Mouse (Mus musculus): ENCODE results near the gene Kcnb1. TPM values are rescaled to one million over a fixed set of nuclear protein-coding genes. Genes with fewer than 3 reads are reported as not detected.
A peak's percentile ranks its signal among the peaks of the same experiment; 100 is the strongest.

Kcnb1 gene
- polyA plus RNA-seq (2016; fragmentation: Nextera tagmentation; extraction: Ambion mirVana) = 0.24 and 0.30 TPM in 2 replicates

GRCm38 (mm10) chr2:167190076-167190399 lies at the start of gene Kcnb1:
Kcnb1 (minus strand) TSS chr2:167190155.
- ATAC-seq (ENCODE audit: insufficient number of reproducible peaks, low FRiP score) = peak; percentile 22; the same call in 1 of the 2 replicates
- under 1% methylated on average over 41 of the region's 41 CpGs for WGBS
- H3K4me2 ChIP-seq = peak within 1 kb of the TSS; percentile 90
- H3K27me3 ChIP-seq (replicated peaks) = peaks cover 66% of the 10 kb centered on the region
- H3K4me1 ChIP-seq (replicated peaks) = peaks cover 14% of the 10 kb centered on the region
- no peak within 1 kb of the TSS for H3K27ac ChIP-seq (ENCODE audit: poor library complexity, severe bottlenecking)
- no peaks in the 10 kb centered on the region for H3K36me3 ChIP-seq
- no peaks in the 10 kb centered on the region for H3K9me3 ChIP-seq (replicated peaks)
- H3K9ac ChIP-seq = peak within 1 kb of the TSS; percentile 60
- H3K4me3 ChIP-seq = peak within 1 kb of the TSS; percentile 58

DNA sequence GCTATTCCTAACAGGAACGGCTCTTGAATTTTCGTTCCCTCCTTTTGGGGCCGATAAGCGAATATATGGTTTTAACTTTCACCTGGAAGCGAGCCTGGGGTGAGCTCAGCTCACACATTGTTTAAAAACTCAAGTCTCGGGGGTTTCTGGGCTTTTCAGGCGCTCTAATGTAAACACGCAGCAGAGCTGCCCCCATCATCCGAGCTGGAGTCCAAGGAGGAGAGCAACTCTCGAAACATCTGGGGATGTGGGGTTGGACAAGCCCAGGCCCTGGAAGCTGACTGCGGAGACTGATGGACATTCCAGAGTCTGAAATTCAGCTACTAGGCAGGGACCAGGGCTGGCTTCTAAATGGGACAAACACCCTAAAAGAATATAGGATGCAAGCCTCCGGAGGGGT lies 49.3 kb upstream of the Kcnb1 start:
- Histone ChIP-seq H3K4me3 (peak overlapping the region; percentile 52), H3K9ac (peak overlapping the region; percentile 81; the same call in 1 of the 2 replicates), H3K4me2 (peak overlapping the region; percentile 90), H3K36me3 (no peaks in the 10 kb centered on the region), H3K27ac (ENCODE audit: poor library complexity, severe bottlenecking) (peak overlapping the region; percentile 34; the same call in 1 of the 2 replicates), H3K27me3 (replicated peaks) (peaks cover 8% of the 10 kb centered on the region; the same call in 1 of the 2 replicates), H3K9me3 (replicated peaks) (no peaks in the 10 kb centered on the region), H3K4me1 (replicated peaks) (peaks cover 19% of the 10 kb centered on the region)
- 38% methylated on average over 12 of the region's 12 CpGs for WGBS
- no peak for ATAC-seq (ENCODE audit: insufficient number of reproducible peaks, low FRiP score)

DNA sequence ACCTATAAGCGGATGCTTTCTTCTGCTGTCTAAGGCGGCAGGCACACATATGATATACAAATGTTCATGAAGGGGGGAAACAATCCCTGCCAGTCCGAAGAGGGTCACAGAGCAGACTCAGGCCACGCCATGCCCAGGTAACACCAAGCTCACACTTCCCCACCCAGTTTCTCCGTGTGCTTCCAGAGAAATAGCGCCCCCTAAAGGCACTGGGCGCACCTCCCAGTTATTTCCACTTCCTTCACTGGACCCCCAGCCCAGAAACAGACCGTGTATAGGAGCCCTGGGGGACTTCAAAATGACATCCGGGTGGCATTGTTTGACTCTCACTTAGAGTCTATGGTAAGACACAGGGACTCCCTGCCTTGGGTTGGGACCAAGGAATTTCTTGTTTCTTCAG lies 47.3 kb upstream of the Kcnb1 start:
- ATAC-seq (ENCODE audit: insufficient number of reproducible peaks, low FRiP score) = no peak
- H3K4me1 ChIP-seq (replicated peaks) = peaks cover 34% of the 10 kb centered on the region
- H3K4me3 ChIP-seq = no peak overlapping the region
- 73% methylated on average over 9 of the region's 9 CpGs for WGBS
- no peaks in the 10 kb centered on the region for H3K9me3 ChIP-seq (replicated peaks)
- H3K9ac ChIP-seq = no peak overlapping the region
- no peak overlapping the region for H3K4me2 ChIP-seq
- no peak overlapping the region for H3K27ac ChIP-seq (ENCODE audit: poor library complexity, severe bottlenecking)
- peaks cover 8% of the 10 kb centered on the region; the same call in 1 of the 2 replicates for H3K27me3 ChIP-seq (replicated peaks)
- no peaks in the 10 kb centered on the region for H3K36me3 ChIP-seq

- no peak for ATAC-seq (ENCODE audit: insufficient number of reproducible peaks, low FRiP score)
Observed at GRCm38 (mm10) chr2:167236174-167236573, 46.2 kb upstream of the Kcnb1 start.

GRCm38 (mm10) chr2:167235338-167236018 lies 45.5 kb upstream of the Kcnb1 start:
- peaks cover 8% of the 10 kb centered on the region; the same call in 1 of the 2 replicates for H3K27me3 ChIP-seq (replicated peaks)
- ATAC-seq (ENCODE audit: insufficient number of reproducible peaks, low FRiP score) = peak; percentile 63
- no peaks in the 10 kb centered on the region for H3K9me3 ChIP-seq (replicated peaks)
- H3K4me2 ChIP-seq = peak overlapping the region; percentile 38
- peak overlapping the region; percentile 87 for H3K27ac ChIP-seq (ENCODE audit: poor library complexity, severe bottlenecking)
- 0 out of 2 replicates have a peak overlapping the region, but pooled peaks have one; percentile 21 for H3K9ac ChIP-seq
- WGBS = 34% methylated on average over 17 of the region's 17 CpGs
- no peak overlapping the region for H3K4me3 ChIP-seq
- H3K36me3 ChIP-seq = no peaks in the 10 kb centered on the region
- H3K4me1 ChIP-seq (replicated peaks) = peaks cover 45% of the 10 kb centered on the region

More at GRCm38 (mm10) chr2:167236174-167236573, 46.2 kb upstream of the Kcnb1 start:
- Histone ChIP-seq H3K36me3 (no peaks in the 10 kb centered on the region), H3K4me2 (no peak overlapping the region), H3K27me3 (replicated peaks) (peaks cover 8% of the 10 kb centered on the region; the same call in 1 of the 2 replicates), H3K4me1 (replicated peaks) (peaks cover 44% of the 10 kb centered on the region), H3K9me3 (replicated peaks) (no peaks in the 10 kb centered on the region), H3K27ac (ENCODE audit: poor library complexity, severe bottlenecking) (peak overlapping the region; percentile 87), H3K9ac (no peak overlapping the region), H3K4me3 (no peak overlapping the region)
- WGBS = 92% methylated on average over 4 of the region's 4 CpGs

DNA sequence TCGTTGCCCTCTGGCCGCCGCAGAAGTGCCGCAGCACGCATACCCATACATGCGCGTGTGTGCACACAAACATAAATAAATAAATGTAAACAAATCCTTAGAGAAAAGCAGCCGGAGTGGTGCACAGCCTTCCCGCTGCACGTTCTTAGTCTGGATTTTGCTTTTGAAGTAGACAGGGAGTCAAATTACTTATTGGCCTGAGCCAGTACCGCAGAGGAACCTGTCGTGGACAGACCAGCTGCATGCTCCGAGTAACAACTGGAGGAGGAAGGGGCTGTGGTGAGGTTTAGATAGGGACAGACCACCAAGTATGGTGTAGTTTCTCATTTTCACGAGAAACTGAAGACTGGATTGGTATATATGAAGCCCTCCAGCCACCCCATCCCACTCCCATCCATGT lies 43.8 kb upstream of the Kcnb1 start:
- ATAC-seq (ENCODE audit: insufficient number of reproducible peaks, low FRiP score) = no peak
- Histone ChIP-seq H3K27me3 (replicated peaks) (peaks cover 3% of the 10 kb centered on the region; the same call in 1 of the 2 replicates), H3K27ac (ENCODE audit: poor library complexity, severe bottlenecking) (peak overlapping the region; percentile 38; the same call in 1 of the 2 replicates), H3K4me3 (no peak overlapping the region), H3K4me2 (no peak overlapping the region), H3K36me3 (no peaks in the 10 kb centered on the region), H3K9me3 (replicated peaks) (no peaks in the 10 kb centered on the region), H3K4me1 (replicated peaks) (peaks cover 48% of the 10 kb centered on the region), H3K9ac (no peak overlapping the region)
- 62% methylated on average over 14 of the region's 14 CpGs for WGBS

- no peaks in the 10 kb centered on the region for H3K9me3 ChIP-seq (replicated peaks)
- no peak overlapping the region for H3K27ac ChIP-seq (ENCODE audit: poor library complexity, severe bottlenecking)
- H3K4me3 ChIP-seq = no peak overlapping the region
- H3K9ac ChIP-seq = no peak overlapping the region
- 70% methylated on average over 5 of the region's 5 CpGs for WGBS
- H3K36me3 ChIP-seq = no peaks in the 10 kb centered on the region
- no peak for ATAC-seq (ENCODE audit: insufficient number of reproducible peaks, low FRiP score)
- peaks cover 48% of the 10 kb centered on the region for H3K4me1 ChIP-seq (replicated peaks)
- no peaks in the 10 kb centered on the region for H3K27me3 ChIP-seq (replicated peaks)
- H3K4me2 ChIP-seq = no peak overlapping the region
Observed at GRCm38 (mm10) chr2:167233009-167233335, 43.0 kb upstream of the Kcnb1 start.

GRCm38 (mm10) chr2:167232132-167233008 lies 42.4 kb upstream of the Kcnb1 start:
- WGBS = 39% methylated on average over 14 of the region's 14 CpGs
- peak; percentile 60 for ATAC-seq (ENCODE audit: insufficient number of reproducible peaks, low FRiP score)
- Histone ChIP-seq H3K9me3 (replicated peaks) (no peaks in the 10 kb centered on the region), H3K27me3 (replicated peaks) (no peaks in the 10 kb centered on the region), H3K9ac (peak overlapping the region; percentile 46), H3K36me3 (no peaks in the 10 kb centered on the region), H3K27ac (ENCODE audit: poor library complexity, severe bottlenecking) (peak overlapping the region; percentile 68), H3K4me2 (no peak overlapping the region), H3K4me3 (no peak overlapping the region), H3K4me1 (replicated peaks) (peaks cover 48% of the 10 kb centered on the region)

- H3K27ac ChIP-seq (ENCODE audit: poor library complexity, severe bottlenecking) = 0 out of 2 replicates have a peak overlapping the region, but pooled peaks have one; percentile 0
Observed at GRCm38 (mm10) chr2:167230554-167230953, 40.6 kb upstream of the Kcnb1 start.

GRCm38 (mm10) chr2:167224937-167225336 lies 35.0 kb upstream of the Kcnb1 start:
- H3K9me3 ChIP-seq (replicated peaks) = no peaks in the 10 kb centered on the region
- no peak overlapping the region for H3K4me3 ChIP-seq
- 82% methylated on average over 7 of the region's 7 CpGs for WGBS
- ATAC-seq (ENCODE audit: insufficient number of reproducible peaks, low FRiP score) = no peak
- H3K9ac ChIP-seq = no peak overlapping the region
- no peak overlapping the region for H3K4me2 ChIP-seq
- H3K27ac ChIP-seq (ENCODE audit: poor library complexity, severe bottlenecking) = no peak overlapping the region
- H3K36me3 ChIP-seq = peaks cover 22% of the 10 kb centered on the region; the same call in 1 of the 2 replicates
- H3K27me3 ChIP-seq (replicated peaks) = no peaks in the 10 kb centered on the region
- H3K4me1 ChIP-seq (replicated peaks) = no peaks in the 10 kb centered on the region

More at GRCm38 (mm10) chr2:167230554-167230953, 40.6 kb upstream of the Kcnb1 start:
- Histone ChIP-seq H3K9me3 (replicated peaks) (no peaks in the 10 kb centered on the region), H3K9ac (peak overlapping the region; percentile 15; the same call in 1 of the 2 replicates), H3K4me2 (peak overlapping the region; percentile 39), H3K4me3 (peak overlapping the region; percentile 2; the same call in 1 of the 2 replicates), H3K27me3 (replicated peaks) (no peaks in the 10 kb centered on the region), H3K4me1 (replicated peaks) (peaks cover 46% of the 10 kb centered on the region), H3K36me3 (0 out of 2 replicates have a peak, but pooled peaks cover 8% of the 10 kb centered on the region)
- 12% methylated on average over 15 of the region's 15 CpGs for WGBS
- peak; percentile 46; the same call in 1 of the 2 replicates for ATAC-seq (ENCODE audit: insufficient number of reproducible peaks, low FRiP score)

DNA sequence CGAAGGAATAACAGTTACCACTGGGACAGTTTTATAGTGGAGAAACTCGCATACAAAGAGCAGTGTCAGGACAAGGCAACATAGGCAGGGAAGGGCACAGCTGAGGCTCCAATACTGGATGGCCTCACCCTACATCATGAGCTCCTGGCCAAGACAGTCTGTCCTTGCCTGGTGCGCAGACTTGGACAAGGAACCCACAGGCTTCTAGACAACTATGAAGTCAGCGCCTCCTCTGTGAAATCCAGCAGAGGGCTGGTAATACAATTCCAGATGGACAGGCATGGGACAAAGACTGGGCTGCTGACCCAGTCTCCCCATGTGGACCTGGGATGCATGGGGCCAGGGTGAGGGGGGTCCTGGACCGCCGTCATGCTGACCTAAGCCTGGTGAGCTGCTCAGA lies 34.2 kb upstream of the Kcnb1 start:
- H3K36me3 ChIP-seq = peaks cover 22% of the 10 kb centered on the region; the same call in 1 of the 2 replicates
- H3K4me3 ChIP-seq = no peak overlapping the region
- no peaks in the 10 kb centered on the region for H3K4me1 ChIP-seq (replicated peaks)
- no peaks in the 10 kb centered on the region for H3K9me3 ChIP-seq (replicated peaks)
- no peaks in the 10 kb centered on the region for H3K27me3 ChIP-seq (replicated peaks)
- no peak for ATAC-seq (ENCODE audit: insufficient number of reproducible peaks, low FRiP score)
- 83% methylated on average over 6 of the region's 6 CpGs for WGBS
- H3K4me2 ChIP-seq = no peak overlapping the region
- H3K9ac ChIP-seq = no peak overlapping the region
- no peak overlapping the region for H3K27ac ChIP-seq (ENCODE audit: poor library complexity, severe bottlenecking)
